Mouse (Mus musculus): ENCODE data around the gene Oaz2. TPM values are rescaled to one million over a fixed set of nuclear protein-coding genes. Genes with fewer than 3 reads are reported as not detected.

Gene Oaz2
- total RNA-seq, 2 experiments from 2014 or later, result 131 to 132 TPM

Other genes starting within 250 kb of the Oaz2 start
- not detected for gene Slc51b, start 245.0 kb upstream of the Oaz2 start, total RNA-seq (2021)
- gene Mtfmt, start 232.2 kb upstream of the Oaz2 start, total RNA-seq (2021), result 10 to 100 TPM; 10.9 to 12.4 TPM
- 10 to 100 TPM; 53.2 to 64.3 TPM for gene Spg21, start 207.1 kb upstream of the Oaz2 start, total RNA-seq (2021)
- gene Ankdd1a, start 147.8 kb upstream of the Oaz2 start, total RNA-seq (2021), result 1 to 10 TPM in 1 of 2 experiments, under 1 TPM in 1; 0.35 to 1.6 TPM
- gene Plekho2, start 88.0 kb upstream of the Oaz2 start, total RNA-seq (2021), result 10 to 100 TPM; 44.9 to 52.5 TPM
- not detected for gene Pif1, start 80.8 kb upstream of the Oaz2 start, total RNA-seq (2021)
- gene Rbpms2, start 38.4 kb upstream of the Oaz2 start, total RNA-seq (2021), result 10 to 100 TPM; 63.3 to 89.9 TPM
- gene Zfp609, start 159.6 kb downstream of the Oaz2 start, total RNA-seq (2021), result 10 to 100 TPM; 19.6 to 24.4 TPM
- 1 to 10 TPM; 1.1 to 1.4 TPM for gene Pclaf, start 222.2 kb downstream of the Oaz2 start, total RNA-seq (2021)
- 10 to 100 TPM; 28.3 to 34.7 TPM for gene Trip4, start 240.8 kb downstream of the Oaz2 start, total RNA-seq (2021)
- gene Csnk1g1, start 240.9 kb downstream of the Oaz2 start, total RNA-seq (2021), result 10 to 100 TPM; 13.7 to 14.4 TPM